Mouse (Mus musculus): ENCODE results near the gene Matk.
A peak's percentile ranks its signal among the peaks of the same experiment; 100 is the strongest.

Gene Matk

GRCm38 (mm10) chr10:81244146-81244545 is 8.6 kb upstream of the Matk start:
- no peak for DNase-seq

- DNase-seq = peak; percentile 81
Measured at GRCm38 (mm10) chr10:81244595-81244994, 8.1 kb upstream of the Matk start.

GRCm38 (mm10) chr10:81245166-81245565 is 7.6 kb upstream of the Matk start:
- no peak for DNase-seq

- no peak for DNase-seq
Measured at GRCm38 (mm10) chr10:81247804-81248203, 4.9 kb upstream of the Matk start.

GRCm38 (mm10) chr10:81249442-81249841 is 3.3 kb upstream of the Matk start:
- DNase-seq = no peak

- DNase-seq = no peak
Measured at GRCm38 (mm10) chr10:81254886-81255285, 2.2 kb downstream of the Matk start.

GRCm38 (mm10) chr10:81257158-81258039 is 4.7 kb downstream of the Matk start:
- no peak for DNase-seq

GRCm38 (mm10) chr10:81259225-81259884 is 6.6 kb downstream of the Matk start:
- no peak for DNase-seq

GRCm38 (mm10) chr10:81261025-81261424 is 8.3 kb downstream of the Matk start:
- DNase-seq = no peak

- peak; percentile 54 for DNase-seq
Measured at GRCm38 (mm10) chr10:81265540-81265939, 12.8 kb downstream of the Matk start.

- peak; percentile 97 for DNase-seq
Measured at GRCm38 (mm10) chr10:81266211-81267105, 13.7 kb downstream of the Matk start, which contains the start of the genes Mrpl54 and Apba3. Mrpl54 (minus strand) TSS chr10:81266934. Apba3 (plus strand) TSS chr10:81266960.

- DNase-seq = peak; percentile 80
Measured at GRCm38 (mm10) chr10:81268056-81268455, 15.3 kb downstream of the Matk start.

GRCm38 (mm10) chr10:81268643-81269412 is 16.1 kb downstream of the Matk start:
- DNase-seq = no peak

GRCm38 (mm10) chr10:81272356-81272755 is 19.6 kb downstream of the Matk start:
- DNase-seq = no peak

- no peak for DNase-seq
Measured at GRCm38 (mm10) chr10:81273842-81274241, 21.1 kb downstream of the Matk start.

GRCm38 (mm10) chr10:81277676-81278075 is 24.9 kb downstream of the Matk start:
- no peak for DNase-seq

- no peak for DNase-seq
Measured at GRCm38 (mm10) chr10:81279496-81279895, 26.8 kb downstream of the Matk start.

GRCm38 (mm10) chr10:81284189-81284588 is 31.5 kb downstream of the Matk start:
- no peak for DNase-seq

GRCm38 (mm10) chr10:81284719-81285118 is 32.0 kb downstream of the Matk start:
- no peak for DNase-seq

- peak; percentile 79 for DNase-seq
Measured at GRCm38 (mm10) chr10:81285694-81286450, 33.1 kb downstream of the Matk start.

GRCm38 (mm10) chr10:81286586-81286985 is 33.9 kb downstream of the Matk start:
- DNase-seq = no peak

Data from cerebellum, adult 11 months (tissue).